Mouse (Mus musculus): ENCODE measurements at regions not wholly inside any gene's neighbourhood (a gene's known extent, or its start where the extent isn't known, plus 50 kb on each side); places are given as distances from the start of the nearest gene placed in this dataset.

DNA sequence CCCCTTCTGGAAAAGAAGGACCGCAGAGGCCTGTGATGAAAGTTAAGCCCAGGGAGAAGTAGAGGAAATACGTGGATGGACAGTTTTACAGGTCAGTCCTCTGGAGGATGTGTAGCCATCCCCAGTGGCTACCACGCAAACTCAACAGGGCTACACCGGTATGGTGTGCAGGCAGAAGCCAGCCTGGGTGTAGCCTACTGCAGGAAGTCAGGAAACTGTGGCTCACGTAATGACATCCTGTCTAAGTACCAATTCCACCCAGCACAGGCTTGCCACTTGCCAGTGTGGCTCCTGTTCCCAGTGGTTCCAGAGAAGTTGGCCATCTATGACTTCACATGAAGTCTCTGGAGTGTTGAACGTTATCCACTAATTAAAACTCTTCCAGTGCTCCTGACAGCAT is 105.0 kb downstream of the Plxna1 start:
- TF ChIP-seq CTCF (IDR thresholded peaks at IDR 0.05; ENCODE audit: low read depth, low read length) (no peak), POLR2A (IDR thresholded peaks at IDR 0.05; ENCODE audit: borderline replicate concordance, low read depth, low read length) (no peak)

Data from bone marrow macrophage, adult 2 months (primary cell).